Mouse (Mus musculus) heart, adult 18-20 months (tissue): Measurements from ENCODE around the gene Ube4a. TPM values are rescaled to one million over a fixed set of nuclear protein-coding genes. Genes with fewer than 3 reads are reported as not detected.

Experiments used
- total RNA-seq, 2 experiments: library from RNA; stranded (reverse); gene quantifications; 2 replicates each; pipeline ENCODE4 v1.2.3; 2021

Gene Ube4a
- total RNA-seq, 2 experiments from 2014 or later: 33.8 to 35.5 TPM

Other genes with a start within 250 kb of the Ube4a start
- gene Phldb1, start 230.4 kb downstream of the Ube4a start, total RNA-seq: 100 to 1,000 TPM; 109 to 125 TPM
- gene Arcn1, start 197.8 kb downstream of the Ube4a start, total RNA-seq: 10 to 100 TPM; 82.7 to 82.8 TPM
- 10 to 100 TPM; 18.1 to 29.7 TPM for gene Ift46, start 197.7 kb downstream of the Ube4a start, total RNA-seq
- 10 to 100 TPM; 15.1 to 15.6 TPM for gene Tmem25, start 166.3 kb downstream of the Ube4a start, total RNA-seq
- gene Ttc36, start 162.5 kb downstream of the Ube4a start, total RNA-seq: under 1 TPM; 0.72 to 0.80 TPM
- 10 to 100 TPM; 24.9 to 28.1 TPM for gene Kmt2a, start 84.3 kb downstream of the Ube4a start, total RNA-seq
- gene Atp5l, start 44.9 kb downstream of the Ube4a start, total RNA-seq: 1,000 to 10,000 TPM; 1,708 to 2,082 TPM
- gene Cd3g, start 14.8 kb upstream of the Ube4a start, total RNA-seq: 1 to 10 TPM in 1 of 2 experiments, under 1 TPM in 1; 0.62 to 4.6 TPM
- 1 to 10 TPM in 1 of 2 experiments, not detected in 1; 4.1 TPM for gene Cd3d, start 16.2 kb upstream of the Ube4a start, total RNA-seq
- gene Cd3e, start 44.0 kb upstream of the Ube4a start, total RNA-seq: 1 to 10 TPM in 1 of 2 experiments, under 1 TPM in 1; 0.47 to 6.4 TPM
- 1 to 10 TPM in 1 of 2 experiments, under 1 TPM in 1; 0.62 to 2.3 TPM for gene Mpzl2, start 74.2 kb upstream of the Ube4a start, total RNA-seq
- 1 to 10 TPM; 1.7 to 2.7 TPM for gene Mpzl3, start 89.6 kb upstream of the Ube4a start, total RNA-seq
- gene Jaml, start 113.6 kb upstream of the Ube4a start, total RNA-seq: 1 to 10 TPM in 1 of 2 experiments, under 1 TPM in 1; 0.40 to 1.4 TPM
- 1 to 10 TPM; 1.3 to 1.7 TPM for gene Scn2b, start 152.2 kb upstream of the Ube4a start, total RNA-seq
- 10 to 100 TPM; 29.9 to 30.4 TPM for gene Scn4b, start 172.8 kb upstream of the Ube4a start, total RNA-seq
- gene BC049352, start 216.4 kb upstream of the Ube4a start, total RNA-seq: under 1 TPM in 1 of 2 experiments, not detected in 1; 0.41 TPM
- under 1 TPM in 1 of 2 experiments, not detected in 1; 0.13 TPM for gene Tmprss4, start 238.5 kb upstream of the Ube4a start, total RNA-seq